Mouse (Mus musculus) liver, embryonic 15.5 days (tissue): Measurements from ENCODE around the gene Pkn1. TPM values are rescaled to one million over a fixed set of nuclear protein-coding genes. Genes with fewer than 3 reads are reported as not detected.

Source experiments
- ATAC-seq: fragments of 200-750 bp; cut with Nextera tagmentation; 2 replicates; pipeline ENCODE4 v1.8.0; 2017; ENCODE audit warnings: moderate number of reproducible peaks, mild to moderate bottlenecking, moderate library complexity; ENCODE audit not compliant: insufficient read depth
- H3K27ac ChIP-seq: fragments of 300-500 bp; sonication (generic); replicated peaks from 2 replicates; pipeline ENCODE4 v1.5.1; 2015; ENCODE audit warnings: mild to moderate bottlenecking, inconsistent platforms
- H3K27me3 ChIP-seq: fragments of 300-500 bp; sonication (generic); 2 replicates; pipeline ENCODE4 v1.6.1; 2015; ENCODE audit warnings: mild to moderate bottlenecking, inconsistent platforms
- H3K36me3 ChIP-seq: fragments of 300-500 bp; sonication (generic); replicated peaks from 2 replicates; pipeline ENCODE4 v1.6.1; 2015; ENCODE audit warnings: moderate library complexity, mild to moderate bottlenecking, inconsistent platforms
- H3K4me1 ChIP-seq: fragments of 300-500 bp; sonication (generic); replicated peaks from 2 replicates; pipeline ENCODE4 v1.6.1; 2015; ENCODE audit warnings: inconsistent platforms
- H3K4me2 ChIP-seq: fragments of 300-500 bp; sonication (generic); 2 replicates; pipeline ENCODE4 v1.6.1; 2015; ENCODE audit warnings: moderate library complexity, mild to moderate bottlenecking, inconsistent platforms
- H3K4me3 ChIP-seq: fragments of 300-500 bp; sonication (generic); replicated peaks from 2 replicates; pipeline ENCODE4 v1.5.1; 2015; ENCODE audit warnings: mild to moderate bottlenecking, inconsistent platforms
- H3K9ac ChIP-seq: fragments of 300-500 bp; sonication (generic); 2 replicates; pipeline ENCODE4 v1.6.1; 2015; ENCODE audit warnings: moderate library complexity, mild to moderate bottlenecking, inconsistent platforms
- H3K9me3 ChIP-seq: fragments of 300-500 bp; sonication (generic); replicated peaks from 2 replicates; pipeline ENCODE4 v1.6.1; 2016; ENCODE audit warnings: inconsistent platforms
- WGBS: fragments of 180-500 bp; shearing (Covaris S2); methylation state at CpG from one replicate; pipeline ENCODE4 v1.1.7; 2015; ENCODE audit warnings: mixed read lengths; ENCODE audit not compliant: insufficient replicate concordance; 5-methylcytosine and 5-hydroxymethylcytosine counted together
- polyA plus RNA-seq: library from polyadenylated mRNA; unstranded; fragments of >200 nt; fragmentation: Nextera tagmentation; extraction: Ambion mirVana; gene quantifications from 2 replicates; pipeline ENCODE4 v1.2.1, GENCODE M21; 2015

Pkn1 gene
- polyA plus RNA-seq, 1 experiment from 2014 or later = 11.3 TPM

GRCm38 (mm10) chr8:83700423-83701085 lies 1.6 kb upstream of the Pkn1 start:
- Histone ChIP-seq H3K27me3 (no peaks in the 10 kb centered on the region), H3K36me3 (no peaks in the 10 kb centered on the region), H3K27ac (0 out of 2 replicates have a peak overlapping the region, but pooled peaks have one; percentile 81), H3K9me3 (no peaks in the 10 kb centered on the region), H3K4me2 (peak overlapping the region; percentile 99; the same call in 1 of the 2 replicates), H3K9ac (no peak overlapping the region), H3K4me1 (peaks cover 42% of the 10 kb centered on the region), H3K4me3 (no peak overlapping the region)
- no peak for ATAC-seq
- WGBS = 59% methylated on average over 9 of the region's 9 CpGs

DNA sequence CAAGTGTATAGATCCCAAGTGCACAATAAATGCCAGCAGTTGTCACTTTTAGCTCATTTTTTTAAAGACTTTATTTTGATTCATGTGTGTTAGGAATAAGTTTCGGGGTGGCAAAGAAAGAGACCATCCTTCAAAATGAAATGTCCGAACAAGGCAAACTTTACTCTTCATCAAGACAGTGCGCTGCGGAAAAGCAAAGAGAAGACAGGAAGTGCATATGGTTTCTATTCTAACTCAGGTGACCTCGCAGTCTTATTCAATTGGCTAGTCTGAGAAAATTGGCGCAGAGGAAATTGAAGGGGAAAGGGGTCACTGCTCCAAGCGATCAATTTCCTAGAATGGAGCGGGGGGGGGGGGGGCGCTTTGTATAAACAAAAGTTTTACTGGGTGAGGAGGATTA lies 587 bp upstream of the Pkn1 start:
- Histone ChIP-seq H3K27ac (peak overlapping the region; percentile 81), H3K9me3 (no peaks in the 10 kb centered on the region), H3K36me3 (no peaks in the 10 kb centered on the region), H3K4me3 (peak overlapping the region; percentile 82), H3K4me1 (peaks cover 52% of the 10 kb centered on the region), H3K27me3 (no peaks in the 10 kb centered on the region), H3K9ac (peak overlapping the region; percentile 90), H3K4me2 (peak overlapping the region; percentile 99)
- no peak for ATAC-seq
- WGBS = 15% methylated on average over 9 of the region's 9 CpGs

GRCm38 (mm10) chr8:83698291-83698660 lies 703 bp downstream of the Pkn1 start:
- peak; percentile 17 for ATAC-seq
- H3K9ac ChIP-seq = peak overlapping the region; percentile 90
- H3K4me2 ChIP-seq = peak overlapping the region; percentile 99
- H3K9me3 ChIP-seq = no peaks in the 10 kb centered on the region
- no peaks in the 10 kb centered on the region for H3K36me3 ChIP-seq
- peak overlapping the region; percentile 82 for H3K4me3 ChIP-seq
- no peaks in the 10 kb centered on the region for H3K27me3 ChIP-seq
- H3K4me1 ChIP-seq = peaks cover 65% of the 10 kb centered on the region
- 2% methylated on average over 15 of the region's 15 CpGs for WGBS
- H3K27ac ChIP-seq = peak overlapping the region; percentile 81

DNA sequence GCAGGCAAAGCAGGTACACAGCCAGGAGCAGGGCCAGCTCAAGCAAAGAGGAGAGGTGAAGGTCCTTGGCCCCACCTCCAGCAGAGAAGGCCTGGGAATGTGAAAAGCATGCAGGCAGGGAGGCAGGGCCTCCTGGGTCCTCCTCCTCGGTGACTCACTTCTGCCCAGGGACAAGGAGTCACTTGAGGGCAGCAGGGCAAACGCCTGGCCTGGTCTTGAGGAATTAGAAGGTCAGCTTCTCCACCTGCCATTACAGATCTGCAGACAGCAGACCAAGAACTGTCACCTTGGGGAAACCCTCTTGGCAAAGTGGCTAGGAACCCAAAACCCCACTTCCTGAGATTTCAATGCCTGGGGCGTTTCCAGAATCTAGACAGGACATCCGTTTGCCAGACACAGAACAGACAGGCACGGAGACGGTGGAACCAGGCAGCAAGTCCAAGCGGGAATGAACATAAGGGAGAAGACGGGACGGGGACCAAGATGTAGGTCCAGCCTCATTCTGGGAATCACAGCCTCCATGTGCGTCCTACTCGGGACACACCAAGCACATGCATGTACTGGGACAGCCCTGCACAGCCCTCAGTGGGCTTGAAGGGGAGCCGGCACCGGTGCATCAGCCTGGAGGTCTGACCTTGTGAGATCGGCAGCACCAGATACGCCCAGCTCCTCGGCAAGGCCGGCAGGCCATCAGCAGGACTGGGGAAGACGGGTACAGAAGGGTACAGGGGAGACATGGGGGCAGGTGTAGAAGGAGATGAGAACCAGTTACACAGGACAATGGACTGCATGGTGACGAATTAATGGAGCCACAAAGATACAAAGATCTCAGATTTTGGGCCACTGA lies 1.4 kb downstream of the Pkn1 start:
- Histone ChIP-seq H3K4me2 (peak overlapping the region; percentile 99), H3K9ac (peak overlapping the region; percentile 90), H3K9me3 (no peaks in the 10 kb centered on the region), H3K36me3 (peaks cover 2% of the 10 kb centered on the region), H3K27me3 (no peaks in the 10 kb centered on the region), H3K27ac (peak overlapping the region; percentile 81), H3K4me1 (peaks cover 67% of the 10 kb centered on the region), H3K4me3 (peak overlapping the region; percentile 82)
- no peak for ATAC-seq
- WGBS = 32% methylated on average over 19 of the region's 19 CpGs

GRCm38 (mm10) chr8:83695351-83696106 lies 3.5 kb downstream of the Pkn1 start:
- Histone ChIP-seq H3K36me3 (peaks cover 23% of the 10 kb centered on the region), H3K4me3 (no peak overlapping the region), H3K27me3 (no peaks in the 10 kb centered on the region), H3K4me1 (peaks cover 67% of the 10 kb centered on the region), H3K9ac (no peak overlapping the region), H3K27ac (no peak overlapping the region), H3K4me2 (peak overlapping the region; percentile 1; the same call in 1 of the 2 replicates), H3K9me3 (no peaks in the 10 kb centered on the region)
- ATAC-seq = no peak
- WGBS = 39% methylated on average over 17 of the region's 17 CpGs

DNA sequence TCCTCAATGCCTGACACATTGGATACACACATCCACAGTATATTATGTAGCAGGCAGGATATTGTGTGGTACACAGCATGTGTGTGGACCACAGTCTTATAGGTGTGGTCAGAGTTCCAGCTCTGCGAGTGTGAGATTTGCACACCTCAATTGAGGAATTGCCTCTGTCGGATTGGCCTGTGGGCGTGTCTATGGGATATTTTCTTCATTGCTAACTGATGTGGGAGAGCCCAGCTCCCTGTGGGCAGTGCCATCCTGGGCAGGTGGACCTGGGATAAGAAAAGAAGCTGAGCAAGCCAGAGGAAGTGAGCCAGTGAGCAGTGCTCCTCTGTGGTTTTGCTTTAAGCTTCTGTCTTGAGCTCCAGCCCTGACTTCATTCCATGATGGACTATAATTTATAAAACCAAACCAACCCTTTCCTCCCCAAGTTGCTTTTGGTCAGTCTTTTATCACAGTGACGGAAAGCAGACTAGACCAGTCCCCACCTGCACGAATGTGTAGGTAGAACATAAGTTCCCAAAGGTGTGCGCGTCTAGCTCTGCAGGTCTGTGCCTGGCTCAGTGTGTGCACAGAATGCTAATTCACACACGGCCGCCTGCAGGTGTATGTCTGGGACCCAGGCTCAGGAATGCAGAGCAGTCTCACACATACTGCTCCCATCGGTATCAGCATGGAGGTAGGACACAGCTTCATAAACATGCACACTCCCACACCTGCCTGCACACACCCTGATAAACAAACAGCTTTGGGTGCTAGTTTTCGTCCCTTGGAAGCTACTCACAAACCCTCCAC lies 4.4 kb downstream of the Pkn1 start:
- H3K4me1 ChIP-seq = peaks cover 58% of the 10 kb centered on the region
- H3K4me3 ChIP-seq = no peak overlapping the region
- H3K27me3 ChIP-seq = no peaks in the 10 kb centered on the region
- peak overlapping the region; percentile 1; the same call in 1 of the 2 replicates for H3K4me2 ChIP-seq
- 59% methylated on average over 11 of the region's 11 CpGs for WGBS
- H3K9me3 ChIP-seq = no peaks in the 10 kb centered on the region
- peaks cover 23% of the 10 kb centered on the region for H3K36me3 ChIP-seq
- ATAC-seq = no peak
- H3K9ac ChIP-seq = no peak overlapping the region
- 0 out of 2 replicates have a peak overlapping the region, but pooled peaks have one; percentile 2 for H3K27ac ChIP-seq

DNA sequence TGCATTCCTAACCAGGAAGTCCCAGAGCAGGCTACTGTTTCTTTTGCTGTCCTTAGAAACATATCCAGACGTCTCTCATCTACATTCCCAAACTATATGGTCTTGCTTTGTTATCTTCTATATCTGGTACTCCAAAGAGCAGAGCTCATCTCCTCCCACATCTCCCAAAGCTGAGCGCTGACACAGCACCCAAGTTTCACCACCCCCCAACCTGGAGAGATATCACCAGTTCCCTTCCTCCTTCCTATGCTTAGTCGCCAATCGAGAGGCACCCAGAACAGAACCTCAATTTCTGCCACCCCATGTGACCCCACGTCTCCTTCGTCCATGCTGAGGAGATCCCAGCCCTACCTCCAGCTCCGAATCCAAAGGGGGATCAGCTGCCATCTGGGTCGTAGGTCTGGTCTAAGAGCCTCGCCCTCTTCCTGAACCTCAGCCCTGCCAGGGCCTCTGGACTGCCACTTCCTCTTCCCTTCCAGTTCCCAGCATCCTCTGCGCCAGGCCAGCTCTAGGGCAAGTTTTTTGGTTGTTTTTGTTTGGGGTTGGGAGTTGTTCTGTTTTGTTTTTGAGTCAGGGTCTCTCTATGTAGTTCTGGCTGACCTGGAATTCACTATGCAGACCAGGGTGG lies 5.3 kb downstream of the Pkn1 start:
- H3K4me1 ChIP-seq = peaks cover 50% of the 10 kb centered on the region
- H3K27me3 ChIP-seq = no peaks in the 10 kb centered on the region
- H3K4me3 ChIP-seq = peak overlapping the region; percentile 17; the same call in 1 of the 2 replicates
- ATAC-seq = no peak
- H3K27ac ChIP-seq = no peak overlapping the region; the same call in 1 of the 2 replicates
- peak overlapping the region; percentile 41 for H3K4me2 ChIP-seq
- peaks cover 23% of the 10 kb centered on the region for H3K36me3 ChIP-seq
- 22% methylated on average over 10 of the region's 10 CpGs for WGBS
- H3K9ac ChIP-seq = no peak overlapping the region
- H3K9me3 ChIP-seq = no peaks in the 10 kb centered on the region

- no peak overlapping the region for H3K4me2 ChIP-seq
- H3K4me1 ChIP-seq = peaks cover 12% of the 10 kb centered on the region
- H3K9ac ChIP-seq = no peak overlapping the region
- H3K4me3 ChIP-seq = no peak overlapping the region
- peaks cover 49% of the 10 kb centered on the region for H3K36me3 ChIP-seq
- no peak for ATAC-seq
- WGBS = 82% methylated on average over 6 of the region's 6 CpGs
- H3K27me3 ChIP-seq = no peaks in the 10 kb centered on the region
- H3K27ac ChIP-seq = no peak overlapping the region
- H3K9me3 ChIP-seq = no peaks in the 10 kb centered on the region
These were observed 9.7 kb downstream of the Pkn1 start for GRCm38 (mm10) chr8:83689264-83689663.

DNA sequence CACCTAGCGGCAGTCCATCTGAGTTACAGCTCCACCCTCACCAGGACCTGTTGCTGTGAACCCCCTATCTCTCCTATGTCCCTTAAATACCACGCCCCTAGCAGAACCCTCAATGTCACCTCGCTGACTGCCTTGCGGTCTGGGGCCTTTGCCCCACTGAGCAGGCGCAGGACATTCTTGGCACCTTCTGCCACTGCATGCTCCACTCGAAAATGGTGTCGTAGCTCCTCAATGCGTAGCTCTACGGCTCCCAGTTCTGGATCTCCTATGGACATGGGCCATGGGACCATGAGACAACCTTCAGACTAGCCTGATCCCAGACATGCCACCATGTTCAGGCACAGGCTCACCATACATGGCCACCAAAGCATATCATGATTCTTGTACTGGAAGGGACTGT lies 14.5 kb downstream of the Pkn1 start:
- Histone ChIP-seq H3K4me3 (no peak overlapping the region), H3K4me2 (no peak overlapping the region), H3K9me3 (no peaks in the 10 kb centered on the region), H3K27ac (no peak overlapping the region), H3K4me1 (peaks cover 10% of the 10 kb centered on the region; the same call in 1 of the 2 replicates), H3K27me3 (no peaks in the 10 kb centered on the region), H3K9ac (no peak overlapping the region), H3K36me3 (peaks cover 54% of the 10 kb centered on the region)
- 77% methylated on average over 9 of the region's 9 CpGs for WGBS
- no peak for ATAC-seq

DNA sequence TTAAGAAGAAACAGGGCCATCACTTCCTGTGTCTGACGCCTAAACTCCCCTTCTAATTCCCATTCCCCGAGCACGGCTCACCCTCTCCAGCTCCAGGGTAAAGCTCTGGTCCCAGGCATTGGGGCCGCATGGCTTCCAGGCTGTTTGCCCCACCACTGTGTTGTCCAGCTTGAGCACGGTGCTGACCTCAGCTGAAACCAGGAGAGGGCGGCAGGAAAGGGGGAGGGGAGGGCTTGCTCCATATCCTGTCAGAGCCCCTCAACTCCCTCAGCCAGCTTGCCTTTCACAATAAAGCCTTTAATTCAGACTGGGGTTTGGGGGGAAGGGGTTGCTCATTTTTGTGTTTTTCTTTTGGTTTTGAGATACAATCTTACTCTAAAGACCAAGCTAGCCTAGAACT lies 17.9 kb downstream of the Pkn1 start:
- Histone ChIP-seq H3K36me3 (peaks cover 70% of the 10 kb centered on the region), H3K9ac (no peak overlapping the region), H3K27ac (no peak overlapping the region), H3K4me1 (peaks cover 10% of the 10 kb centered on the region; the same call in 1 of the 2 replicates), H3K9me3 (no peaks in the 10 kb centered on the region), H3K27me3 (no peaks in the 10 kb centered on the region), H3K4me3 (no peak overlapping the region), H3K4me2 (no peak overlapping the region)
- ATAC-seq = 0 out of 2 replicates have a peak, but pooled peaks have one; percentile 17
- 60% methylated on average over 6 of the region's 6 CpGs for WGBS
